Mouse (Mus musculus) neural tube, embryonic 13.5 days (tissue): ENCODE measurements around the gene Myg1. TPM values are rescaled to one million over a fixed set of nuclear protein-coding genes. Genes with fewer than 3 reads are reported as not detected.
"Not testable (repeated sequence)": the region's sequence is repeated elsewhere in the genome, so short reads cannot be mapped to it uniquely, and the experiment has no call there.

ENCODE experiments used
- ATAC-seq: fragments of 200-750 bp; cut with Nextera tagmentation; 2 replicates; pipeline ENCODE4 v1.8.0; 2017; ENCODE audit warnings: low read depth, mild to moderate bottlenecking, moderate TSS enrichment, moderate library complexity
- H3K27ac ChIP-seq: fragments of 300-500 bp; sonication (generic); replicated peaks from 2 replicates; pipeline ENCODE4 v1.5.1; 2015; ENCODE audit warnings: moderate library complexity, mild to moderate bottlenecking, inconsistent platforms
- H3K27me3 ChIP-seq: fragments of 300-500 bp; sonication (generic); 2 replicates; pipeline ENCODE4 v1.6.1; 2015; ENCODE audit warnings: mild to moderate bottlenecking, inconsistent platforms
- H3K36me3 ChIP-seq: fragments of 300-500 bp; sonication (generic); 2 replicates; pipeline ENCODE4 v1.6.1; 2015; ENCODE audit warnings: mild to moderate bottlenecking, inconsistent platforms
- H3K4me1 ChIP-seq: fragments of 300-500 bp; sonication (generic); replicated peaks from 2 replicates; pipeline ENCODE4 v1.6.1; 2015; ENCODE audit warnings: inconsistent platforms
- H3K4me2 ChIP-seq: fragments of 300-500 bp; sonication (generic); 2 replicates; pipeline ENCODE4 v1.6.1; 2015; ENCODE audit warnings: inconsistent platforms, mild to moderate bottlenecking, moderate library complexity
- H3K4me3 ChIP-seq: fragments of 300-500 bp; sonication (generic); 2 replicates; pipeline ENCODE4 v1.5.1; 2015; ENCODE audit warnings: mild to moderate bottlenecking, inconsistent platforms
- H3K9ac ChIP-seq: fragments of 300-500 bp; sonication (generic); 2 replicates; pipeline ENCODE4 v1.6.1; 2015; ENCODE audit warnings: moderate library complexity, mild to moderate bottlenecking, inconsistent platforms
- H3K9me3 ChIP-seq: fragments of 300-500 bp; sonication (generic); 2 replicates; pipeline ENCODE4 v1.6.1; 2016; ENCODE audit warnings: inconsistent platforms
- WGBS: fragments of 180-500 bp; shearing (Covaris S2); methylation state at CpG from one replicate; pipeline ENCODE4 v1.1.7; 2015; 5-methylcytosine and 5-hydroxymethylcytosine counted together
- polyA plus RNA-seq: library from polyadenylated mRNA; unstranded; fragments of >200 nt; fragmentation: Nextera tagmentation; extraction: Ambion mirVana; gene quantifications from 2 replicates; pipeline ENCODE4 v1.2.1, GENCODE M21; 2015

Myg1 gene
- polyA plus RNA-seq, 1 experiment from 2014 or later = 82.6 TPM

DNA sequence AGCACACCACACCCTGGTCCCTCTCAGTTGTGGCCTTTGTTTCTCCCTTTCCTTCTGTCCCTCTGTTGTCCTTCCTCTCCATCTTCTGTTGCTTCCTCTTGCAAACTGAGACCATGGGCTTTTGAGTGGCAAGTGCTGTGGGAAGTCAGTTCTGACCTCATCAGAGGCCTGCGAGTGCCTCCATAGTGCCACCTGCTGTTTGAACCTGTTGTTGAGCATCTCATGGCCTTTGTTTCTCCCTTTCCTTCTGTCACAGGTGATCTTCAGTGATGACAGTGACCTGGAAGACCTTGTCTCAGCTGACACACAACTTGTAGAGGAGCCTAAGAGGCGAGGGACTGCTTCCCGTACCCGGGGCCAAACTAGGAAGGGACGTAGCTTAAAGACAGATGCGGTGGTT lies 15.2 kb upstream of the Myg1 start:
- 85% methylated on average over 6 of the region's 6 CpGs for WGBS
- Histone ChIP-seq H3K4me1 (no peaks in the 10 kb centered on the region), H3K4me3 (no peak overlapping the region), H3K36me3 (peaks cover 18% of the 10 kb centered on the region), H3K9ac (no peak overlapping the region), H3K9me3 (no peaks in the 10 kb centered on the region), H3K4me2 (no peak overlapping the region), H3K27me3 (no peaks in the 10 kb centered on the region), H3K27ac (no peak overlapping the region)
- peak; percentile 40; the same call in 1 of the 2 replicates for ATAC-seq

DNA sequence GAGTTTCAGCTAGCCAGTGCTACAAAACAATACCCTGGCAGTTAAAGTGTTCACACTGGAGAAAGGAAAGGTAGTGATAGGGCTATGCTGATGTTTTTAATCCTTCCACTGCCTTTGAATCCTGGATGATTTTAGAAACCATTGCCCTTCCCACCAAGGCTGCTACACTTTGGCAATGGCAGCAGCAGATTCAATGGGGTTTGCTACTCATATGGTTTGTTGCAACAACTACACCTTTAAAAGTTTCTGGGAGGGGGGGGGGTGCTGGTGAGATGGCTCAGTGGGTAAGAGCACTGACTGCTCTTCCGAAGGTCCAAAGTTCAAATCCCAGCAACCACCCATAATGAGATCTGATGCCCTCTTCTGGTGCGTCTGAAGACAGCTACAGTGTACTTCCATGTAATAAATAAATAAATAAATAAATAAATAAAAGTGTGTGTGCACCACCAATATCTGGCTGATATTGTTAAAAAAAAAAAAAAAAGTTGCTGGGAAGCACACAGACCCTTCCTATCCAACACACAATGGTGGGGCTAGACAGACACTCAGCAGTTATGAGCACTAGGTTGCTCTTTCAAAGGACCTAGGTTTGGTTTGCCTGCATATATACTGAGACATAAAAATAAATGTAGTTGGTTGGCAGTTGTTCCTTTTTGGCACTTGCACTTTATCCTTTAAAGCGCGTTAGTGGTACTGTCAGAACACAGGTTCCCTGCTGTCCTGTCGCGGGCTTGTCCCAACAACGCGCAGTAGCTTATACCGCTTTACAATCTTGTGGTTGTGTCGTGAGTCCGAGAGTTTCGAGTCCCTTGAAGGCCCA lies 6.6 kb upstream of the Myg1 start:
- Histone ChIP-seq H3K9me3 (no peaks in the 10 kb centered on the region), H3K9ac (no peak overlapping the region), H3K4me1 (peaks cover 14% of the 10 kb centered on the region), H3K27me3 (no peaks in the 10 kb centered on the region), H3K36me3 (peaks cover 22% of the 10 kb centered on the region), H3K4me3 (peak overlapping the region; percentile 90), H3K4me2 (peak overlapping the region; percentile 93), H3K27ac (no peak overlapping the region)
- no peak for ATAC-seq
- 81% methylated on average over 12 of the region's 12 CpGs for WGBS

DNA sequence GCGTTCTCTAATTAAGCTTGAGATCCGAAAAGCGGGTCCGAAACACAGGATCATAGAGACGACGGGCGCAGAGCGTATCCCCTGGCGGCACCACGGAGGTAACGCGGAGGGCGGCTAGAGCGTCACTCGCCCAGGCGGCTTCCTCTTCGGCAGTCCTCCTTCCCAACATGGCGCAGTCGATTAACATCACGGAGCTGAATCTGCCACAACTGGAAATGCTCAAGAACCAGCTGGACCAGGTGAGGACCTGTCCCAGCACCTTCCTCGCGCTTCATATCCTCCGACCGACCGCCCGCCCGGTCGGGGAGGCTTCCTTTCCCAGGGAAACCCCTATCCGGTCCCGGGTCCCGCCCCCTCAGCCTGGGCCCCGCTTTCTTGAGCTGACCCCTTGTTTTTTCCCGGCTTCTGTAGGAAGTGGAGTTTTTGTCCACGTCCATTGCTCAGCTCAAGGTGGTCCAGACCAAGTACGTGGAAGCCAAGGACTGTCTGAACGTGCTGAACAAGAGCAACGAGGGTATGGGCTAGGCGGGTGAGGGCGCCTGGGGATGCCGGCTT lies 5.4 kb upstream of the Myg1 start, which contains the start of gene Pfdn5:
Gene Pfdn5, plus strand, starts transcription at position 95 of the 555 bp plus-strand sequence.
- Histone ChIP-seq H3K27me3 (no peaks in the 10 kb centered on the region), H3K4me2 (peak within 1 kb of the TSS; percentile 93), H3K27ac (peak within 1 kb of the TSS; percentile 81), H3K9me3 (no peaks in the 10 kb centered on the region), H3K4me1 (peaks cover 15% of the 10 kb centered on the region), H3K36me3 (peaks cover 34% of the 10 kb centered on the region), H3K4me3 (peak within 1 kb of the TSS; percentile 90), H3K9ac (peak within 1 kb of the TSS; percentile 89)
- peak; percentile 92 for ATAC-seq
- WGBS = under 1% methylated on average over 40 of the region's 40 CpGs

DNA sequence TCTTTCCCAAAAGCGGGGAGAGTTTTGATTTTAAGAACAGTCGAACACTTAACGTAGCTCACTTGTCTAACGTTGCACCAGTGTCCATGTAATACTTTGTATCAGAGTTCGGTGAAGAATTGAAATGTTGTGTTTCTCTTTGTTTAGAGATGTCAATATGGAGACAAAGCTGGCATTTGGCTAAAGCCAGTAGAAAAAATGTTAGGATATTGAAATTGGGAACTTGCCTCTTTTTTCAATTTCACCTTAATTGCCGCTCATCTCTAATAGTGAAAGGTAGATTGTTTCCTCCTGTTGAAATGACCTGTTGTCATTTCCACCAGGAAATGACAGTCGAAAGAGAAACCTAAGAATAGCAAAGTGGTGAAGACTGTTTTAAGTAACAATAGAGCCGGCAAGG lies 4.6 kb upstream of the Myg1 start:
- H3K4me1 ChIP-seq = peaks cover 19% of the 10 kb centered on the region
- H3K36me3 ChIP-seq = peaks cover 36% of the 10 kb centered on the region
- H3K9ac ChIP-seq = peak overlapping the region; percentile 89
- ATAC-seq = no peak
- no peaks in the 10 kb centered on the region for H3K27me3 ChIP-seq
- peak overlapping the region; percentile 93 for H3K4me2 ChIP-seq
- no peak overlapping the region for H3K27ac ChIP-seq
- peak overlapping the region; percentile 90 for H3K4me3 ChIP-seq
- 71% methylated on average over 8 of the region's 8 CpGs for WGBS
- no peaks in the 10 kb centered on the region for H3K9me3 ChIP-seq

DNA sequence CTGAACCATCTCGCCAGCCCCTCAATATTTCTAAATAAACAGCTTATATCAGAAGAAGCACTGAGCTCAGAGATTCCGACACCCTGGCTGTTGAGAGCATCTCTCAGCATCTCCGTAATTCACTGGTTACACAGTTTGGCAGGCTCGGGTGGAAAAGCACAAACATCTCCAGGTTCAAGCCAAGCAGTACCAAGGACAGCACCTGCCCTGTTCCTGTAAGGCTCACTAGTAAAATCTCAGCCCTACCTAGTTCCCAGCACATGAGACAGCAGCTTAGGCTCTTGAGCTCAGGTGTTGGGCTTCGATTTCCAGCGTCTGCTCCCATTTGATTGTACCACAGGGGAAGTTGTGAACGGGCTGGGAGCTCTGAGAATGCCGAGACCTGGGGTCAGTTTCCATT lies 3.7 kb downstream of the Myg1 start:
- peaks cover 78% of the 10 kb centered on the region for H3K36me3 ChIP-seq
- no peak overlapping the region for H3K4me3 ChIP-seq
- peaks cover 24% of the 10 kb centered on the region for H3K4me1 ChIP-seq
- no peak overlapping the region for H3K4me2 ChIP-seq
- no peaks in the 10 kb centered on the region for H3K27me3 ChIP-seq
- no peaks in the 10 kb centered on the region for H3K9me3 ChIP-seq
- no peak overlapping the region for H3K27ac ChIP-seq
- WGBS = 90% methylated on average over 8 of the region's 8 CpGs
- H3K9ac ChIP-seq = no peak overlapping the region
- no peak for ATAC-seq

DNA sequence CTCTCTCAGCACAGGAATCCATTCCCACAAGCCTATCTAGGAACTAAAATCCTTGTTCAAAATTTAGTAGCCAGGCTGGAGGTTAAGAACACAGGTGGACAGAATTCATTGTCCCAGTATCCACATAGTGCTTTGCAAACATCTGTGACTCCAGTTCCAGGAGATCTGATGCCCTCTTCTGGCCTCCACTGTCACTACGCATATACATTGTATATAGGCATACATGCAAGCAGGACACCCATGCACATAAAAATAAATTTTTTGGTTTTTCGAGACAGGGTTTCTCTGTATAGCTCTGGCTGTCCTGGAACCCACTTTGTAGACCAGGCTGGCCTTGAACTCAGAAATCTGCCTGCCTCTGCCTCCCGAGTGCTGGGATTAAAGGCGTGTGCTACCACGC lies 4.4 kb downstream of the Myg1 start:
- 92% methylated on average over 5 of the region's 5 CpGs for WGBS
- not testable (repeated sequence) for H3K9me3 ChIP-seq, H3K9ac ChIP-seq, H3K27me3 ChIP-seq, H3K4me2 ChIP-seq, H3K27ac ChIP-seq, H3K4me3 ChIP-seq, ATAC-seq
- Histone ChIP-seq H3K36me3 (peaks cover 75% of the 10 kb centered on the region), H3K4me1 (peaks cover 24% of the 10 kb centered on the region)

DNA sequence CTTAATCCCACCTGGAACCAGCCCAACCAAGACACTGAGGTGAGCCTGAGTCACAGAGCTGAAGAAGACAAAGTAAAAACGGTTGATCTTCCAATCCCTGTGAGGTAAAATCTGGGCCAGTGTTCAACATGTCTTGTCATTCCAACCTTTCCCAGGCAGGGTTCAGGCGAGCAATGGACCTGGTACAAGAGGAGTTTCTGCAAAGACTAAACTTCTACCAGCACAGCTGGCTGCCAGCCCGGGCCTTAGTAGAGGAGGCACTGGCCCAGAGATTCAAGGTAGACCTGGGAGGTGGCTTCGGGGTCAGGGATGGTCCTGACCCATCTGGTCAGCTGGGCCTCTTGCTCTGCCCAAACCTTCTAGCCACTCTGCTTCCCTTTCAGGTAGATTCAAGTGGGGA lies 5.4 kb downstream of the Myg1 start:
- 88% methylated on average over 4 of the region's 4 CpGs for WGBS

DNA sequence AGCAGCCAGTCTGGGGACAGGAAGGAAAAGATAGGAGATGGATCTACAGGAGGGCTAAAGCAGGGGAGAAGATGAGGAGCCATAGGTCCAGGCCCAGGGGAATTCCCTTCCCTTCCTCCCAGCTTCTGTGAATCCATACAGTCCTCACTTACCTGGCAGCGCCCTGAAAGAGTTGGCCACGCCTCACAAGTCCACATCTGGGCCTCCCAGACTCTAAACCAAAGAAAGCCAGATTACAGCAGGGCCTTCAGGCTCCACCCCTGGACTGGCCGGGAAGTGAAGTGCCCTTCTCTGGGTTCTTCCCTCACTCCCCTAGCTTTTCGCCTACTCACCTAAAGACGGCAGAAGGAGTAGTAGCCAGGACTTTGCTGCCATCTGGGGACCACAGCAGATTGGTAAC lies 8.1 kb downstream of the Myg1 start:
- Histone ChIP-seq H3K27me3 (no peaks in the 10 kb centered on the region), H3K4me3 (no peak overlapping the region), H3K9me3 (no peaks in the 10 kb centered on the region), H3K27ac (no peak overlapping the region), H3K36me3 (peaks cover 63% of the 10 kb centered on the region), H3K9ac (no peak overlapping the region), H3K4me1 (no peaks in the 10 kb centered on the region), H3K4me2 (no peak overlapping the region)
- WGBS = 69% methylated on average over 5 of the region's 5 CpGs
- no peak for ATAC-seq

More for the DNA sequence above, 5.4 kb downstream of the Myg1 start:
- Histone ChIP-seq H3K4me3 (no peak overlapping the region), H3K27me3 (no peaks in the 10 kb centered on the region), H3K4me2 (no peak overlapping the region), H3K36me3 (peaks cover 72% of the 10 kb centered on the region), H3K27ac (no peak overlapping the region), H3K9ac (no peak overlapping the region), H3K4me1 (peaks cover 18% of the 10 kb centered on the region), H3K9me3 (no peaks in the 10 kb centered on the region)
- no peak for ATAC-seq

DNA sequence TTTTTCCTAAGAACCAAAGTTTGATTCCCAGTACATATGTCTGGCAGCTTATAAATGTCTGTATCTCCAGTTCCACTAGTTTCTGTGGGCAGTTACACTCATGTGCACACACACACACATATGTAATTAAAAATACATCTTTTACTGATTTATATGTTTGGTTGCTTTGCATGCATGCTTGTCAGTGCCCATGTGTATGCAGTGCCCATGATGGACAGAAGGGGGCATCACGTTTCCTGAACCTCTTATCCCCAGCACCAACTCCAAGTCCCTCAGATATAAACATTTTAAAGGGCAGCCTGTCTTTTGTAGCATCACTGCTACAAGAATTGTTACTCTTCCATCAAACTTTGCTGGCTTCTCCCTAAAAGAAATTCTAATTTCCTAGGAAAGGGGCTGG lies 10.1 kb downstream of the Myg1 start:
- WGBS = 5% methylated on average over 1 of the region's 1 CpGs
- Histone ChIP-seq H3K4me3 (no peak overlapping the region), H3K36me3 (peaks cover 65% of the 10 kb centered on the region), H3K4me1 (no peaks in the 10 kb centered on the region), H3K9me3 (no peaks in the 10 kb centered on the region), H3K4me2 (no peak overlapping the region), H3K27ac (no peak overlapping the region), H3K9ac (no peak overlapping the region), H3K27me3 (no peaks in the 10 kb centered on the region)
- no peak for ATAC-seq

DNA sequence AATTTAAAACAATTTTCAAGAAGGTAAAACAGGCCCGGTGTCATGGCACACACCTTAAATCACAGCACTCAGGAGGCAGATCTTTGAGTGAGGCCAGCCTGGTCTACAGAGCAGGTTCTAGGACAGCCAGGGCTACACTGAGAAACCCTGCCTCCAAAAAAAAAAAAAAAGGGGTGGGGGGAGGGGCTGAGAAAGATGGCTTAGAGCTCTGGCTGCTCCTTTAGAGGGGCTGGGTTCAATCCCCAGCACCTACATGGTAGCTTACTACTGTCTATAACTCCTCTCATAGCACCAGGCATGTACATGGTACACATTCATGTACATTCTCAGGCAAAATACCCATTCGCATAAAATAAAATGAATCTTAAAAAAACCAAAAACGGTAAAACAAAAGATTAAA lies 13.0 kb downstream of the Myg1 start:
- 98% methylated on average over 3 of the region's 3 CpGs for WGBS
- ATAC-seq = no peak
- Histone ChIP-seq H3K4me2 (no peak overlapping the region), H3K9ac (no peak overlapping the region), H3K27me3 (no peaks in the 10 kb centered on the region), H3K36me3 (peaks cover 41% of the 10 kb centered on the region), H3K9me3 (no peaks in the 10 kb centered on the region), H3K4me1 (peaks cover under 1% of the 10 kb centered on the region), H3K4me3 (no peak overlapping the region), H3K27ac (no peak overlapping the region)

DNA sequence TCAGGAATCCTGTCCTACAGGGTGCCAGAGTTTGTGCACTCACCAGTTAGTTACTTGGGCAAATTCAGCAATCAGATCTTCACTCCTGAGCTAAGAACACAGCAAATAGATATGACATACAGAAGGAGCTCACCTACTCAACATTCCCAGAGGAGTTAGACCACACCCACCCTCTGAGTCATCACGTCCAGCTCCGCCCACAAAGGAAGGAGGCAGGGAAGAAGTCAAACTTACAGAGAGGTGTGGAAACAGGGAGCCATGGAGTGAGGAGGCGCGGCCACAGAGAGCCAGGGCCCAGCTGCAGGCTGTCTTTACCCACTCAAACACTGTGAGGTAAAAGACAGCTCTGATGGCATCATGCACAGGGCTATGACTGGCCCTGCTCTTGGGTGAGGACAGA lies 14.9 kb downstream of the Myg1 start:
- WGBS = 82% methylated on average over 4 of the region's 4 CpGs
- H3K4me3 ChIP-seq = no peak overlapping the region

DNA sequence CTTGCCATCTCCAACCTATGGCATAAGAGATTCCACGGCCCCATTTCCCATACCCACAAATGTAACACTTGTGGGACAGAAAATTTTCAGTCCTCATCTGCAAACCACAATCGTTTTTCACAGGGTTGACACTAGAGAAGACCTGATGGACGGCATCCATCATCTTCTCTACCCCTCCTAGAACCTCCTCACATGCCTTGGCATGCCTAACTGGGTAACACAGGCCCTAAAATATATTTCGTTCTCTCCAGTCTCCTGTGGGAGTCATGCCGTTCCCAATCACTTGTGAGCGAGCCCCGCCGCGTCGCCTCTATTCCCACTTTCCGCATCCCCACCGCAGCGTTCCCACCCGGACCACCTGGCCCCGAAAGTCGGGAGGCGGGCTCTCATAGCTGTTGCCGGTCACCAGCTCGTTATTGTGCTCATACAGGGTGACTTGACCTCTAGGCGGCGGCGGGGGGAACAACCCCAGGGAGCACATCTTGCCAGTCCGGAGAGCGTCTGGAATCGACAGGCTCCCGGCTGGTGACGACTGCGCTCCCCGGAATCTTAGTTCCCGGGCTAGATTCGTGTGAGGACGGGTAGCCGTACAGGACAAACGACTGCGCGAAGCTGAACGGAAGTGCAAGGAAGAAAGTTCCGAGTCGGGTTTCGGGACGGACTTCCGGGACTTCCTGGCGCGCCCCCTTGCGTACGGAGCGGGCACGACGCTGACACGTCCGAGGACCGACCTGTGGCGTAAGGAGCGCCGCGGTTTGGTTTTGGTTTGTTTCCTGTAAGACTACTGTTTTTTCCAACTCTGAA lies 18.8 kb downstream of the Myg1 start, which contains the start of gene Aaas:
Gene Aaas, minus strand, starts transcription at position 634 of the 804 bp plus-strand sequence.
- Histone ChIP-seq H3K4me2 (peak within 1 kb of the TSS; percentile 93), H3K9me3 (no peaks in the 10 kb centered on the region), H3K4me1 (peaks cover 19% of the 10 kb centered on the region), H3K4me3 (peak within 1 kb of the TSS; percentile 81), H3K36me3 (peaks cover 17% of the 10 kb centered on the region), H3K27ac (peak within 1 kb of the TSS; percentile 67), H3K9ac (peak within 1 kb of the TSS; percentile 83), H3K27me3 (no peaks in the 10 kb centered on the region)
- peak; percentile 88 for ATAC-seq
- WGBS = under 1% methylated on average over 56 of the region's 56 CpGs

More for the DNA sequence above, 14.9 kb downstream of the Myg1 start:
- ATAC-seq = no peak
- Histone ChIP-seq H3K27me3 (no peaks in the 10 kb centered on the region), H3K36me3 (peaks cover 30% of the 10 kb centered on the region), H3K9me3 (no peaks in the 10 kb centered on the region), H3K27ac (no peak overlapping the region), H3K9ac (no peak overlapping the region), H3K4me1 (peaks cover 13% of the 10 kb centered on the region), H3K4me2 (no peak overlapping the region)
